Mouse (Mus musculus): Measurements from ENCODE around the gene Il24.
A peak's percentile ranks its signal among the peaks of the same experiment; 100 is the strongest.

Il24 gene

DNA sequence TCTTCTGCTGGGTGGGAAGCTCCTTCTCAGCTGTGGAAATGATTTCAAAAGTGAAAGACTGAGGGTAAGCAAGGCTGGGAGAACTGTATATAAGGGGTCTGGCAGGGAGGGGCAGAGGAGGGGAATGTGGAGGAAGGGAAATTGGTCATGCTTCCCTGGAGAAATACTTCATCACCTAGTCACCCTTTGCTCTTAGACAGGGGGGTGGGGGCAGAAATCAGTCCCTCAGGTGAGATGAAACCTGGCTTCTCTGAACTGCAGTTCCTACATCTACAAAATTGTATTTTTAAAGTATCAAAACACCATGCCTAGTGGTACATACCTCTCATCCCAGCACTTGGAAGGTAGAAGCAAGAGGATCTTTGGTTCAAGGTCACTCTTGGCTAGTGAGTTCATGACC lies at the start of gene Il24:
Il24 (minus strand) TSS at position 101 of the 400 bp plus-strand sequence.
- no peak for DNase-seq (ENCODE audit: low spot score in 2 of 2)

DNA sequence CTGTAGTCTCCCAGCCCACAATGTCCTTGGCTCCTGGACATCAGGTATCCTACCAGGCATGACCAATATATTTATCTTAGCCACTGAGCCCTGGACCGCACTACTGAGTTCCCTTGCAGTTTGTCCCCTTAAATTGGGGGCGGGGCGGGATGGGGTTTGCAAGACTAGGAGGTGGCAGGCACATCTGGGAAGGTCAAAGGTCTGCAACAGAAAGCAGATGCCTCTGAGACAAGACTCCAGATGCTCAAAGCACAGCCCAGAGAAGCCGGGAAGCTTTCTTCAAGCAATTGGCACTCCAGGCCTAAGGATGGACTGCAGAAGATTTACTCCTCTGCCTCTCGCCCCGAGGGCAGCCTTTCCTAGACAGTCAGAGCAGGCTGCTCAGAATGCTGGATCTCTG lies 49.1 kb upstream of the Il24 start:
- DNase-seq (ENCODE audit: low spot score in 2 of 2), result no peak

DNA sequence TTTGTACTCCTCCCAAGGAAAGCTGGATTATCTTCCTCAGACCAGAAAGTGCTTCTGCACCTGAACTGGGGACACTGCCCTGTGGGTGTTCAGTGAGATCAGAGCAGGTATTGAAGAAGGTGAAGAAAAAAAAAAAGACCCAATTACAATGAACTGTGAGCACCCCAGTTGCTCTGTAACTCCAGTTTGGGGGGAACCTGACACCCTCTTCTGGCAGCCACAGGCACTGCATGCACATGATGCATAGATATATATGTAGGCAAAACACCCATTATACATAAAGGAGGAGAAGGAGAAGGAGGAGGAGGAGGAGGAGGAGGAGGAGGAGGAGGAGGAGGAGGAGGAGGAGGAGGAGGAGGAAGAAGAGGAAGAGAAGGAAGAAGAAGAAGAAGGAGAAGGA lies 39.2 kb upstream of the Il24 start:
- peak in 1 of 2 experiments; percentile 42 for DNase-seq (ENCODE audit: low spot score in 2 of 2)

GRCm38 (mm10) chr1:130918323-130918980 lies 31.2 kb upstream of the Il24 start:
- no peak for DNase-seq (ENCODE audit: low spot score in 2 of 2)

- no peak for DNase-seq (ENCODE audit: low spot score in 2 of 2)
These were observed 24.3 kb upstream of the Il24 start, which contains the start of gene Il20 for GRCm38 (mm10) chr1:130911401-130912010. Gene Il20 (minus strand): TSS chr1:130911451.

DNA sequence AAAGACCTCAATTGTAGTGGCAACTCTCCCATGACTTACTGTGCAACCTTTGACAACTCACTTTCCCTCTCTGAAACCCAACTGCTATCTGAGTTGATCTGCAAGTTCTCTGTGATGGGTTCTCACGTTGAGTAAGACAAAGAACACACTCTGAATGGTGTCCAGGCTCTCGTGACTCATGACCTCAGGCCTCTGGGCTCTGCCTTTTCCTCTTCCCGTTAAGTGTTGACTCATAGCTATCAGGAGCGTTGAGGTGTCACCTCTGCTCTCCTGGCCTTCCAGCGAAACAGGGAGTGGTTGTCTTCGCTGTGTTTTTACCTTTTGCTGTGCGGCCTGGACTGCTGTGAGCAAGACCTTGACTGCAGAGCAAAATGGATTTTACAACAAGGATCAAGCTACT lies 15.3 kb upstream of the Il24 start:
- DNase-seq (ENCODE audit: low spot score in 2 of 2), result no peak

GRCm38 (mm10) chr1:130894468-130894867 lies 7.2 kb upstream of the Il24 start:
- no peak for DNase-seq (ENCODE audit: low spot score in 2 of 2)

GRCm38 (mm10) chr1:130893329-130894040 lies 6.2 kb upstream of the Il24 start:
- no peak for DNase-seq (ENCODE audit: low spot score in 2 of 2)

DNA sequence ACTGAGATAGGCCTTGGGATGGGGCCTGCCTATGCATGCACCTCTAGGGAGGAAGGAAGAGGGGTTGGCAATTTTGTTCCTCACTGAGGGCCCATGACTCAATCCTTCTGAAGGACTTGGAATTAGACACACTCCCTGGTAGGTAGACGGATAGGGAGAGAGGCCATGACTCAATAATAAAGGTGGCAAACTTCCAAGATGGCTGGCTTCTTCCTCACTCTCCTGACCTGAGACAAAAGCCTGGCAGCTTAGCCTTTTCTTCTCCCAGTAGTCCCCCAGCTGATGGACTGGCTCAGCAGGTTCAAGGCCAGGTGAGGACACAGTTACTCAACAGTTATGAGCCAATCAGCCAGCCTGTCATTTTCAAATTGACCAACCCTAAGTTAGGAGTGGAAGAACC lies 5.2 kb upstream of the Il24 start:
- DNase-seq (ENCODE audit: low spot score in 2 of 2), result no peak

DNA sequence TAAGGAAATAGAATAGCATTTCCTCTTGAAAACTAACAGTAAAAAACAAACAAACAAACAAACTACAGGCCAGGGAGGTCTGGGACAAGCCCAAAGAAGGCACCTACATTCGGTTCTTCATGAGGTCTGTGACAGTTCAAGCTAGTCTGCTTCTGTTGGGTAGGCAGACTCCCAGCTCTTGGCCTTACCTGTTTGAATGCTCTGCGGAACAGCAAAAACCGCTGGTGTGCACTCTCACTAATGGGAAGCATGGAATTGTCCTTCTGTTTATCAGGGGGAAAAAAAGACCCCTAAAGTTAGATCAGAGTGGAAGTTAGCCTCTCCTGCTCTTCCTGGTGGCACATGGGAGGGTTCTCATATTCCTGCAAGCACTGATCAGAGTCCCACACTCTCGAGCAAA lies 4.1 kb downstream of the Il24 start:
- no peak for DNase-seq (ENCODE audit: low spot score in 2 of 2)

DNA sequence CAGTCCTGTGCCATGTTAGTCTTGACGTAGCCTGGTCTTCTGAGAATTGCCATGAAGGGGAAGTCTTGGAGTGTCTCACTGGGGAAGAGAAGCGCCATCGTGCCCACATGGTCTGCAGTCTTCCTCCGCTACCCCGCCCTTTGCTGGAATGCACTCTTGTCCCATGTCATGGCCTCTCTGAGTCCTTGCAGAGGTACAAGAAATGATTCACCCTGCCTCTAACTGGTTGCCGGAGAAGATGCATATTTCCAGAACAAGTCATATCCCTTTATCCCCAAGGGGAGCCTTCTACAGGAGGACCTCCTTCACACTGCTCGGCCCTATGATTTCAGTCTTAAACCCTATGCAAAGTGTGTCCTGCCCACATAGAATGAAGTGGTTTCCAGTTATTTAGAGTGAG lies 7.3 kb downstream of the Il24 start:
- no peak for DNase-seq (ENCODE audit: low spot score in 2 of 2)

DNA sequence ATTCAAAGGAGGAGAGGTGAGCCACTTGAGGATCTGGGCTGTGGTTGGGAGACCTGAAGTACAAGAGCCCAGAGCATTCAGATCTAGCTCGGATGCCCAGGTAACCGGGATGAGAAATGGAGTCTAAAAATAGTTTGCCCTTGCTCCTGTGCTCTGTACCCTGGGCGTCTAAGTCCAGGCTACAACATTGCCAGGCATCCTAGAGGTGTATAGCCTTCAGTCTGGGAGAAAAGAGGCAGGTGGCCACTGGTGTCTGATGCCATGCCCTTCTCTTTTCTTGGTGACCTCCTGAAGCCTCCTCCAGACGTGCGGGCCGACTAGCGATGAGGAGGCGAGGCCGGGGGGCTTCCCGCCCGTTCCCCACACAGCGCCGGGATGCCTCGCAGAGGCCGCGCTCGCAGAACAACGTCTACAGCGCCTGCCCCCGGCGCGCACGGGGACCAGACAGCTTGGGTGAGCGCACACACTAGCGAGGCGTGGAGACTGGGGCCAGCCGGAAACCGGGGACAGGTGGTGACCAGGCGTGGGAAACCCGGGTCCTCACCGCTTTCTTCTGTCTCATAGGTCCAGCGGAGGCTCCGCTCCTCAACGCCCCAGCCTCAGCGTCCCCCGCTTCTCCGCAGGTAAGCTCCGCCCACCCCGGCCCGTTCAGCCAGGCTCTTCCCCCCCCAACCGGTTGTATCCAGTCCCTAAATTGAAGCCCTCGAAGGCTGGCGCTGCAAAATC lies 9.2 kb downstream of the Il24 start:
- DNase-seq (ENCODE audit: low spot score in 2 of 2), result peak in 1 of 2 experiments; percentile 20

- DNase-seq (ENCODE audit: low spot score in 2 of 2), result peak; percentile 26 to 53
These were observed 10.2 kb downstream of the Il24 start for GRCm38 (mm10) chr1:130876931-130877509.

GRCm38 (mm10) chr1:130875910-130876309 lies 11.3 kb downstream of the Il24 start:
- DNase-seq (ENCODE audit: low spot score in 2 of 2), result no peak

DNA sequence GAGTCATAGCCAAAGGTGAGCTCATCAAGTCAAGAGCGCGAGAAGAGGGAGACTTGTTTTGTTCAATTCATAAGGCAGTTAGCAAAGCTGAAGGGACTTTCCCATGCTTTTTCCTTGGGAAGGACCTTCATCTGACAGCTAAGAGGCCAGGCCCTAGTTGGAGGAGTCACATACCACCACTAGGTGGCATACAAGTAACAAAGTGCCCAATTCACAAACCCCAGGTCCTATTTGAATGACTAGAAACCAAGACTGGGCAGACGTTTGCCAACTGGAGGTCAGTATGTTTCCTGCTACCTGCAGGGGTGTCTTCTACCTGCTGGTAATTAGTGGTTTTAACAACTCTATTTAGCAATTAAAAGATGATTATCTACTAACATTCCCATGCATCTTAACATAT lies 12.1 kb downstream of the Il24 start:
- DNase-seq (ENCODE audit: low spot score in 2 of 2), result peak in 1 of 2 experiments; percentile 35

GRCm38 (mm10) chr1:130872912-130873311 lies 14.3 kb downstream of the Il24 start:
- DNase-seq (ENCODE audit: low spot score in 2 of 2), result no peak

- DNase-seq (ENCODE audit: low spot score in 2 of 2), result peak in 1 of 2 experiments; percentile 66
These were observed 21.6 kb downstream of the Il24 start, which contains the start of gene Fcmr for GRCm38 (mm10) chr1:130865541-130866221. Gene Fcmr (plus strand): TSS chr1:130865669.

GRCm38 (mm10) chr1:130864741-130865140 lies 22.5 kb downstream of the Il24 start:
- DNase-seq (ENCODE audit: low spot score in 2 of 2), result peak in 1 of 2 experiments; percentile 30

- DNase-seq (ENCODE audit: low spot score in 2 of 2), result peak in 1 of 2 experiments; percentile 84
These were observed 23.0 kb downstream of the Il24 start for GRCm38 (mm10) chr1:130864238-130864637.

DNA sequence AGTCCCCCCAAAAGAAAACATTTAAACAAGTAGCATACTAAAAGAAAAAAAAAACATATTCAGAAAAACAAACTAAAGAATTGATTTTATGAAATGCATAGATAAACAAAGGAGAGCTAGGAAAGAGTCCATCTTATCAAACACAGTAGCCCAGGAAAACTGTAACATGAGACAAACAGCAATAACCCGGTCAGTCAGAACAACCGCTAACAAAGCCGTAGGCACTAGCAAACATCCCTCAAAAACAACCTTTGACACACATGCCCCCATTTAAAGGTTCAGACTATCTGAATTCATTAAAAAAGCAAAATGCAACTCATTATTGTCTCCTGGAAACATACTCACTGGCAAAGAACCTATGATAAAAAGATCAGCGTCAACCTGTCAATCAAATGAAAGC lies 29.8 kb downstream of the Il24 start:
- no peak for DNase-seq (ENCODE audit: low spot score in 2 of 2)

GRCm38 (mm10) chr1:130855723-130856122 lies 31.5 kb downstream of the Il24 start:
- no peak for DNase-seq (ENCODE audit: low spot score in 2 of 2)
